Mouse (Mus musculus) ES-E14 (cell line): ENCODE measurements around the gene Abcc9. TPM values are rescaled to one million over a fixed set of nuclear protein-coding genes. Genes with fewer than 3 reads are reported as not detected.

Experiments used
- DNase-seq: peaks from one replicate; pipeline ENCODE4 v3.0.0-alpha.2; 2013; ENCODE audit warnings: low read depth, low spot score
- H3K27ac ChIP-seq: 2 replicates; pipeline ENCODE4 v1.5.1; 2012; ENCODE audit warnings: low read depth, mild to moderate bottlenecking, low read length, moderate library complexity, mixed read lengths; ENCODE audit not compliant: poor library complexity, insufficient read depth, severe bottlenecking
- H3K36me3 ChIP-seq: 2 replicates; pipeline ENCODE4 v1.6.1; 2012; ENCODE audit warnings: mild to moderate bottlenecking, low read length, moderate library complexity, mixed read lengths; ENCODE audit not compliant: control insufficient read depth, poor library complexity, insufficient read depth, severe bottlenecking
- H3K4me1 ChIP-seq, 2 experiments: fragments of 150-350 bp in 1 of 2; sonication (generic) in 1 of 2; 2 replicates each; pipeline ENCODE4 v1.6.1; 2012; ENCODE audit warnings: low read length in 2 of 2, mild to moderate bottlenecking in 1 of 2, mixed read lengths in 1 of 2; ENCODE audit not compliant: control insufficient read depth in 2 of 2, insufficient read depth in 2 of 2, poor library complexity in 1 of 2
- H3K4me3 ChIP-seq, 2 experiments: fragments of 150-350 bp in 1 of 2; sonication (generic) in 1 of 2; 2 replicates each; pipeline ENCODE4 v1.5.1; 2012; ENCODE audit warnings: low read length in 2 of 2, low read depth in 1 of 2, mild to moderate bottlenecking in 1 of 2, mixed read lengths in 1 of 2; ENCODE audit not compliant: insufficient read depth in 1 of 2, poor library complexity in 1 of 2, severe bottlenecking in 1 of 2
- H3K9ac ChIP-seq: 2 replicates; pipeline ENCODE4 v1.6.1; 2012; ENCODE audit warnings: low read depth, mild to moderate bottlenecking, low read length, mixed read lengths; ENCODE audit not compliant: poor library complexity, insufficient read depth, severe bottlenecking
- H3K9me3 ChIP-seq: fragments of 150-350 bp; sonication (generic); 2 replicates; pipeline ENCODE4 v1.6.1; 2012; ENCODE audit warnings: low read depth, mild to moderate bottlenecking, low read length; ENCODE audit not compliant: control insufficient read depth, insufficient read depth
- CHD2 ChIP-seq: IDR thresholded peaks from 2 replicates; pipeline ENCODE4 v1.6.1; 2014; ENCODE audit warnings: mild to moderate bottlenecking, low read depth, low read length, inconsistent platforms
- HCFC1 ChIP-seq: IDR thresholded peaks from 2 replicates; pipeline ENCODE4 v1.6.1; 2012; ENCODE audit warnings: low read length, inconsistent platforms, borderline replicate concordance; ENCODE audit not compliant: insufficient read depth
- MAFK ChIP-seq: IDR thresholded peaks from 2 replicates; pipeline ENCODE4 v1.6.1; 2014; ENCODE audit warnings: mild to moderate bottlenecking, low read depth, low read length, inconsistent platforms; ENCODE audit not compliant: insufficient read depth
- ZC3H11A ChIP-seq: IDR thresholded peaks from 2 replicates; pipeline ENCODE4 v1.6.1; 2012; ENCODE audit warnings: low read depth, mild to moderate bottlenecking, inconsistent platforms, low read length, borderline replicate concordance
- ZNF384 ChIP-seq: IDR thresholded peaks from 2 replicates; pipeline ENCODE4 v1.6.1; 2012; ENCODE audit warnings: low read depth, low read length, inconsistent platforms
- in situ Hi-C, 2 experiments: fragments of 600-800 bp; cut with MboI; formaldehyde crosslinking; loops; one replicate each; pipeline ENCODE4 v1.15.1; 2025; ENCODE audit warnings: low sequenced_read_pairs in 2 of 2, inconsistent platforms in 1 of 2; ENCODE audit not compliant: unreplicated experiment in 2 of 2
- total RNA-seq: library from RNA; depleted of rRNA; stranded (reverse); fragments of 300-350 nt; gene quantifications from 2 replicates; pipeline ENCODE4 v1.2.3, GENCODE M21; 2012

Gene Abcc9
- total RNA-seq, 1 experiment: 0.13 TPM

DNA sequence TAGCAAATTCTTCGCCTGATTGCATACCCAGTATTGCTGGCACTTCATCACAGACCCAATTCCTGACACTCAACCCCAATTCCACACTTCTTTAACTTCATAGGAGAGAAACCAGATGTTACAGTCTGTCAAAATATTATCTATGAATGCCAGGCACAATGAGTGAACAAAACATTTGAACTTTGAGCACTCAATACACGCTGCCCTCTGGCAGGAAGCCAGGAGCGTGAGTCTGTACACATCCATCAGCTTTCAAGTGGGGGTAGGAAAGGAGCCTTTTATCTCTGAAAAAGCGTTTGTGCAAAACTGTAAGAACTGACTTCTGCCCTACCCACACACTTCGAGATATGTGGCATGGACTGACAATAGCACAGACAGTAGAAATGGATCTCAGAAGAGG is 134.7 kb downstream of the Abcc9 start:
- H3K4me3 ChIP-seq: no peak overlapping the region
- H3K9ac ChIP-seq: no peak overlapping the region
- H3K27ac ChIP-seq: no peak overlapping the region
- in situ Hi-C loops: no loop called here
- DNase-seq: no peak
- no peaks in the 10 kb centered on the region for H3K9me3 ChIP-seq
- H3K36me3 ChIP-seq: no peaks in the 10 kb centered on the region
- H3K4me1 ChIP-seq: peaks cover 0 to 2% of the 10 kb centered on the region in 2 experiments; a peak in 1 of 4 replicates
- TF ChIP-seq CHD2 (no peak), ZC3H11A (no peak), HCFC1 (no peak), MAFK (no peak), ZNF384 (no peak)

DNA sequence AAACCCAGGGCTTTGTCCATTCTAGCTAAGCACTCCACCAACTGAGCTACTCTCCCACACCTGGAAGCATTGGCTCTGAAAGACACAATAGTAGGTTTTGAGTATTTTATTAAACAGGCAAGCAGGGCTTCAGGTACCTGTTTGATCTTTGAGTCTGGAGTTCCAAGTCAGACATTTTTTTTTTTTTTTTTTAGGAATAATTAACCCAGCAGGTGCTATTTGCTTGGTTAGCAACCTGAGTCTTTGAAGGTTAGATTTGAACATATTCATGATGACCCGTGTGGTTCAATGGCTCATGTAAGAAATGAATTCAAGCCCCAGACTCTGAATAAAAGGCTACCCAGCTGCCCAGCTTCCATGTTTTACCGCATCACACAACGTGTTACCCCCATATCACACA is 137.4 kb downstream of the Abcc9 start:
- H3K27ac ChIP-seq: no peak overlapping the region
- H3K9me3 ChIP-seq: no peaks in the 10 kb centered on the region
- H3K36me3 ChIP-seq: no peaks in the 10 kb centered on the region
- TF ChIP-seq ZNF384: no peak
- no peak for TF ChIP-seq ZC3H11A
- no peak for TF ChIP-seq MAFK
- no peak for TF ChIP-seq CHD2
- TF ChIP-seq HCFC1: no peak
- DNase-seq: no peak
- no peak overlapping the region for H3K9ac ChIP-seq
- no peaks in the 10 kb centered on the region for H3K4me1 ChIP-seq
- no peak overlapping the region for H3K4me3 ChIP-seq
- in situ Hi-C loops: no loop called here

DNA sequence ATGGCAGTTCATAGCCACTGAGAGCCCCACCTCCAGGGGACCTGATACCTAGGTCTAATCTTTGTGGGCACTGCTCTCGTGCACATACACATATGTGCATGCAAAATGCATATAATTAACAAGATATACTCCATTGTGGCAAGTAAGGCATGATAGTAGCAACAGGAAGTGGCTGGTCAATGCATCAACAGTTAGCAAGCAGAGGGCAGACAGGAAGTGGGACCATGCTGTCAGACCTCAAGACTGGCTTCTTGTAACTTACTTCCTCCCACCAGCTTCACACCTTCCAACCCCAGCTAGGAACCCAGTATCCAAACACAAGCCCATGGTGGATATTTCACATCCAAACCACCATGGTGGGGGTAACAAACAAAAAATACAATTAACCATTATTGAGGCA is 141.0 kb downstream of the Abcc9 start:
- in situ Hi-C loops: no loop called here
- TF ChIP-seq HCFC1: no peak
- no peak for TF ChIP-seq ZC3H11A
- no peak for TF ChIP-seq MAFK
- TF ChIP-seq ZNF384: no peak
- TF ChIP-seq CHD2: no peak
- H3K27ac ChIP-seq: no peak overlapping the region
- H3K4me1 ChIP-seq: no peaks in the 10 kb centered on the region
- H3K9me3 ChIP-seq: no peaks in the 10 kb centered on the region
- H3K4me3 ChIP-seq: no peak overlapping the region
- no peak overlapping the region for H3K9ac ChIP-seq
- H3K36me3 ChIP-seq: no peaks in the 10 kb centered on the region
- no peak for DNase-seq

DNA sequence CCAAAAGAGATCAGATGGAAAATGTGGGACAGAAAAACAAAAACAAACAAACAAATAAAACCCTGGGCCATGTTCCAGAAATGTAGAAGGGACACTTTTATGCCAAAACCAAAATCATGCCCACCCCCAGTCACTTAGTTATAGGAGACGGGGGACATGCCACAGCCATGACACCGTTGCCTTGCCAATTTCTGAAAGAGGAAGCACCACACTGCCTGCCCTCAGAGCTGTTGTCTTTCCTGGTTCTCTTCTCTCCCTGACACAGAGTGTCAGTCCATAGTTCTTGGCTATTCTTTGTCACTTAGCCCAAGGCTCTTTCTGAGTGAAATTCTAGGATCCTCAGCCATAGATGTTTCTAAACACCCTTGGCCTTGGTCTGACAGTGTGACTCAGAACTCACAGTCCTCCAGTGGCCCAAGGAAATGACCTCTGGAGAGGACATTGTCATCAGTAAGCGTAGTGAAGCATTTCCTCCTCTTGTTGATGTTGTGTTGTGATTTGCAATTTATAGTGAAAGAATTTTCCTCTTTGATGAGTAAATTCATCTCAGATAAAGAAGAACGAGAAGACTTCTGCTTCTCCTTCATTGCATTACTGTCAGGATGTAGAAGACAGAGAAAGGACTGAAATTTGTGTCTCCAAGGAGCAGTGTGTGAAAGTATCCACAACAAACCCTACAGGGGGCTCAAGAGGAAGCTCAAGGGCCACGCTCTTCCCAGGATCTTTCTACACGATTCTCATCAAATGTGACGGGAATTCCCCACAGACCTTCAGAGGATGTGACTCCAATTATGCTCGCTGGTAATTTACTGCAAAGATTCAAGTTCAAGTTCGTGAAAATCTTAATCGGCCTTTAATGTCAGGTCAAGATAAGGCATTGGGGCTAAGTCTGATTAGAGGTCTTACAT is 143.1 kb downstream of the Abcc9 start:
- Histone ChIP-seq H3K9ac (no peak overlapping the region), H3K4me1 (no peaks in the 10 kb centered on the region), H3K36me3 (no peaks in the 10 kb centered on the region), H3K9me3 (no peaks in the 10 kb centered on the region), H3K27ac (no peak overlapping the region), H3K4me3 (no peak overlapping the region)
- in situ Hi-C loops: no loop called here
- no peak for DNase-seq
- TF ChIP-seq ZC3H11A: no peak
- no peak for TF ChIP-seq CHD2
- no peak for TF ChIP-seq MAFK
- no peak for TF ChIP-seq ZNF384
- TF ChIP-seq HCFC1: no peak
